Mouse (Mus musculus): ENCODE measurements around the gene Plk2. TPM values are rescaled to one million over a fixed set of nuclear protein-coding genes. Genes with fewer than 3 reads are reported as not detected.

The Plk2 gene
- polyA plus RNA-seq, 2 experiments = 59.5 to 119 TPM

GRCm38 (mm10) chr13:110425512-110426222, 30.8 kb downstream of the Plk2 start:
- H3K4me3 ChIP-seq (replicated peaks; ENCODE audit: low read length) = no peak overlapping the region
- no peaks in the 10 kb centered on the region for H3K36me3 ChIP-seq (ENCODE audit: control insufficient read depth, insufficient read depth, low read length)
- WGBS = 85% methylated on average over 8 of the region's 8 CpGs
- no peaks in the 10 kb centered on the region for H3K27me3 ChIP-seq (ENCODE audit: control insufficient read depth, insufficient read depth, low read length)
- H3K4me2 ChIP-seq (replicated peaks; ENCODE audit: low read depth, low read length, severe bottlenecking) = no peak overlapping the region
- ATAC-seq (ENCODE audit: low FRiP score, low read depth) = no peak
- H3K9ac ChIP-seq (ENCODE audit: low read depth, low read length, severe bottlenecking) = no peak overlapping the region
- no peak for DNase-seq (ENCODE audit: low spot score)
- no peaks in the 10 kb centered on the region for H3K9me3 ChIP-seq (ENCODE audit: control insufficient read depth, low read length)
- H3K27ac ChIP-seq (replicated peaks; ENCODE audit: low read depth, low read length) = no peak overlapping the region
- TF ChIP-seq POLR2A (IDR thresholded peaks at IDR 0.05; ENCODE audit: borderline replicate concordance, extremely low read depth, insufficient read depth, insufficient read length) = no peak
- no peaks in the 10 kb centered on the region for H3K4me1 ChIP-seq (ENCODE audit: control insufficient read depth, insufficient read depth, low read length)

- no peaks in the 10 kb centered on the region for H3K36me3 ChIP-seq (ENCODE audit: control insufficient read depth, insufficient read depth, low read length)
- no peak overlapping the region for H3K4me2 ChIP-seq (replicated peaks; ENCODE audit: low read depth, low read length, severe bottlenecking)
- no peaks in the 10 kb centered on the region for H3K27me3 ChIP-seq (ENCODE audit: control insufficient read depth, insufficient read depth, low read length)
- H3K27ac ChIP-seq (replicated peaks; ENCODE audit: low read depth, low read length) = no peak overlapping the region
- ATAC-seq (ENCODE audit: low FRiP score, low read depth) (no peak), DNase-seq (ENCODE audit: low spot score) (no peak)
- H3K4me1 ChIP-seq (ENCODE audit: control insufficient read depth, insufficient read depth, low read length) = no peaks in the 10 kb centered on the region
- no peak overlapping the region for H3K9ac ChIP-seq (ENCODE audit: low read depth, low read length, severe bottlenecking)
- H3K4me3 ChIP-seq (replicated peaks; ENCODE audit: low read length) = no peak overlapping the region
- no peaks in the 10 kb centered on the region for H3K9me3 ChIP-seq (ENCODE audit: control insufficient read depth, low read length)
- no peak for TF ChIP-seq POLR2A (IDR thresholded peaks at IDR 0.05; ENCODE audit: borderline replicate concordance, extremely low read depth, insufficient read depth, insufficient read length)
Observed at GRCm38 (mm10) chr13:110431388-110431787, 36.5 kb downstream of the Plk2 start.

DNA sequence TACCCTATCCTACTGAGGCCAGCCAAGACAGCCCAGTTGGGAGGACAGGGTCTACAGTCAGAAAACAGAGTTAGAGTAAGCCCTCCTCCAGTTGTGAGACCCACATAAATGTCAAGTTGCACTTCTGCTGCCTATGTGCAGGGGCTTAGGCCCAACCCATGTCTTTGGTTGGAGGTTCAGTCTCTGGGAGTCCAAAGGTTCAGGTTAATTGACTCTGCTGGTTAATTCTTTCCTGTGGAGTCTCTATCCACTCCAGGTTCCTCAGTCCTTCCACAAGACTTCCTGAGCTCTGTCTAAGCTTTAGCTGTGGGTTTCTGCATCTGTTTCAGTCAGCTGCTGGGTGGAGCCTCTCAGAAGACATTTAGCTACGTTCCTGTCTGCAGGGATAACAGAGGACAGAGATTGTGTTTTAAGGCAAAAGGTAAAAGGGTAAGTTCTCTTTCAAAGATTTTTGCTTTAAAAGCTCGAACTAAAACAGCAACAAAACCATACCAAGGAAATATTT, 37.3 kb downstream of the Plk2 start:
- no peaks in the 10 kb centered on the region for H3K27me3 ChIP-seq (ENCODE audit: control insufficient read depth, insufficient read depth, low read length)
- no peak overlapping the region for H3K4me3 ChIP-seq (replicated peaks; ENCODE audit: low read length)
- TF ChIP-seq POLR2A (IDR thresholded peaks at IDR 0.05; ENCODE audit: borderline replicate concordance, extremely low read depth, insufficient read depth, insufficient read length) = no peak
- H3K4me1 ChIP-seq (ENCODE audit: control insufficient read depth, insufficient read depth, low read length) = no peaks in the 10 kb centered on the region
- H3K9ac ChIP-seq (ENCODE audit: low read depth, low read length, severe bottlenecking) = no peak overlapping the region
- 39% methylated on average over 2 of the region's 2 CpGs for WGBS
- ATAC-seq (ENCODE audit: low FRiP score, low read depth) (no peak), DNase-seq (ENCODE audit: low spot score) (no peak)
- no peak overlapping the region for H3K27ac ChIP-seq (replicated peaks; ENCODE audit: low read depth, low read length)
- no peaks in the 10 kb centered on the region for H3K9me3 ChIP-seq (ENCODE audit: control insufficient read depth, low read length)
- no peak overlapping the region for H3K4me2 ChIP-seq (replicated peaks; ENCODE audit: low read depth, low read length, severe bottlenecking)
- H3K36me3 ChIP-seq (ENCODE audit: control insufficient read depth, insufficient read depth, low read length) = no peaks in the 10 kb centered on the region

DNA sequence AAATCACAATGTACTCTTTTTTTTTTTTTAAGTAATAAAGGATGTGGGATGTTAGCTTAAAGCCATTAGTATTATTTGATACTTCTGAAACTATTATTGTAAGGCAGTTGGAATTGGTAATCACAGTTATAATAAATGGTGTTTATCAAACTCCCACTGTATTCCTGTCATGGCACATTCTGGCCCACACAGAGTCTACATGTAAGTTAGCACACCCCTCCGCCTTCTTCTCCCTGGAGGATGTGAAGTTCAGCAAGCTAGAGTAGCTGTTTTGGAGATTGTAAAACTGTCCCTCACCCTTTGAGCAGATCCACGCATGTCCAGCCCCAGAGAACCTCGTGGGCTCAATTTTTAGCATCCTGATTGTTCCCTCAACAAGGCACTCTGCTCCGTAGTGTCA, 37.8 kb downstream of the Plk2 start:
- H3K27ac ChIP-seq (replicated peaks; ENCODE audit: low read depth, low read length) = no peak overlapping the region
- H3K9me3 ChIP-seq (ENCODE audit: control insufficient read depth, low read length) = no peaks in the 10 kb centered on the region
- ATAC-seq (ENCODE audit: low FRiP score, low read depth) = no peak
- H3K4me2 ChIP-seq (replicated peaks; ENCODE audit: low read depth, low read length, severe bottlenecking) = no peak overlapping the region
- H3K36me3 ChIP-seq (ENCODE audit: control insufficient read depth, insufficient read depth, low read length) = no peaks in the 10 kb centered on the region
- WGBS = 77% methylated on average over 4 of the region's 4 CpGs
- no peak overlapping the region for H3K9ac ChIP-seq (ENCODE audit: low read depth, low read length, severe bottlenecking)
- H3K4me3 ChIP-seq (replicated peaks; ENCODE audit: low read length) = no peak overlapping the region
- TF ChIP-seq POLR2A (IDR thresholded peaks at IDR 0.05; ENCODE audit: borderline replicate concordance, extremely low read depth, insufficient read depth, insufficient read length) = no peak
- DNase-seq (ENCODE audit: low spot score) = no peak
- H3K27me3 ChIP-seq (ENCODE audit: control insufficient read depth, insufficient read depth, low read length) = no peaks in the 10 kb centered on the region
- H3K4me1 ChIP-seq (ENCODE audit: control insufficient read depth, insufficient read depth, low read length) = no peaks in the 10 kb centered on the region

GRCm38 (mm10) chr13:110436692-110437091, 41.8 kb downstream of the Plk2 start:
- ATAC-seq (ENCODE audit: low FRiP score, low read depth) (no peak), DNase-seq (ENCODE audit: low spot score) (no peak)
- no peaks in the 10 kb centered on the region for H3K4me1 ChIP-seq (ENCODE audit: control insufficient read depth, insufficient read depth, low read length)
- H3K27ac ChIP-seq (replicated peaks; ENCODE audit: low read depth, low read length) = no peak overlapping the region
- H3K36me3 ChIP-seq (ENCODE audit: control insufficient read depth, insufficient read depth, low read length) = no peaks in the 10 kb centered on the region
- no peak for TF ChIP-seq POLR2A (IDR thresholded peaks at IDR 0.05; ENCODE audit: borderline replicate concordance, extremely low read depth, insufficient read depth, insufficient read length)
- no peak overlapping the region for H3K4me2 ChIP-seq (replicated peaks; ENCODE audit: low read depth, low read length, severe bottlenecking)
- no peak overlapping the region for H3K4me3 ChIP-seq (replicated peaks; ENCODE audit: low read length)
- H3K9me3 ChIP-seq (ENCODE audit: control insufficient read depth, low read length) = no peaks in the 10 kb centered on the region
- 71% methylated on average over 7 of the region's 7 CpGs for WGBS
- no peaks in the 10 kb centered on the region for H3K27me3 ChIP-seq (ENCODE audit: control insufficient read depth, insufficient read depth, low read length)
- no peak overlapping the region for H3K9ac ChIP-seq (ENCODE audit: low read depth, low read length, severe bottlenecking)
